Mouse (Mus musculus) heart, embryonic 14.5 days (tissue): ENCODE results near the gene Erbb3. TPM values are rescaled to one million over a fixed set of nuclear protein-coding genes. Genes with fewer than 3 reads are reported as not detected.

Experiments used
- ATAC-seq: fragments of 200-750 bp; cut with Nextera tagmentation; 2 replicates; pipeline ENCODE4 v1.8.0; 2017; ENCODE audit warnings: low read depth, moderate TSS enrichment; ENCODE audit not compliant: insufficient number of reproducible peaks, insufficient read depth, low FRiP score
- H3K27ac ChIP-seq, 2 experiments: fragments of 200-500 bp in 1 of 2; fragments of 300-500 bp in 1 of 2; sonication (generic) in 1 of 2; replicated peaks in 1 of 2; 2 replicates each; pipeline ENCODE4 v1.5.1; 2012 to 2014; ENCODE audit warnings: low read depth in 2 of 2, low read length in 2 of 2, control low read depth in 1 of 2, mild to moderate bottlenecking in 1 of 2, mixed read lengths in 1 of 2; ENCODE audit not compliant: control insufficient read depth in 1 of 2, insufficient read depth in 1 of 2
- H3K27me3 ChIP-seq: fragments of 300-500 bp; sonication (generic); 2 replicates; pipeline ENCODE4 v1.6.1; 2014; ENCODE audit warnings: mild to moderate bottlenecking, low read length, control low read depth; ENCODE audit not compliant: control insufficient read depth, insufficient read depth
- H3K36me3 ChIP-seq: fragments of 300-500 bp; sonication (generic); 2 replicates; pipeline ENCODE4 v1.6.1; 2014; ENCODE audit warnings: mild to moderate bottlenecking, control low read depth, low read length, mixed read lengths; ENCODE audit not compliant: control insufficient read depth, insufficient read depth
- H3K4me1 ChIP-seq, 2 experiments: fragments of 200-500 bp in 1 of 2; fragments of 300-500 bp in 1 of 2; sonication (generic) in 1 of 2; 2 replicates each; pipeline ENCODE4 v1.6.1; 2012 to 2014; ENCODE audit warnings: low read length in 2 of 2, control low read depth in 1 of 2, mixed read lengths in 1 of 2; ENCODE audit not compliant: control insufficient read depth in 2 of 2, insufficient read depth in 2 of 2
- H3K4me2 ChIP-seq: fragments of 300-500 bp; sonication (generic); 2 replicates; pipeline ENCODE4 v1.6.1; 2014; ENCODE audit warnings: mild to moderate bottlenecking, low read length
- H3K4me3 ChIP-seq, 2 experiments: fragments of 200-500 bp in 1 of 2; fragments of 300-500 bp in 1 of 2; sonication (generic) in 1 of 2; 2 replicates each; pipeline ENCODE4 v1.5.1; 2012 to 2014; ENCODE audit warnings: low read length in 2 of 2, mild to moderate bottlenecking in 2 of 2, control low read depth in 1 of 2, low read depth in 1 of 2, moderate library complexity in 1 of 2; ENCODE audit not compliant: control insufficient read depth in 1 of 2, insufficient read depth in 1 of 2
- H3K9ac ChIP-seq: fragments of 300-500 bp; sonication (generic); 2 replicates; pipeline ENCODE4 v1.6.1; 2014; ENCODE audit warnings: mild to moderate bottlenecking, low read length
- H3K9me3 ChIP-seq: fragments of 300-500 bp; sonication (generic); 2 replicates; pipeline ENCODE4 v1.6.1; 2016; ENCODE audit warnings: low read length, control low read depth; ENCODE audit not compliant: control insufficient read depth
- WGBS: fragments of 180-500 bp; shearing (Covaris S2); extraction: QIAGEN DNeasy Blood & Tissue Kit; methylation state at CpG from one replicate; pipeline ENCODE4 v1.1.7; 2014; 5-methylcytosine and 5-hydroxymethylcytosine counted together
- polyA plus RNA-seq: library from polyadenylated mRNA; unstranded; fragments of >200 nt; fragmentation: Nextera tagmentation; extraction: Ambion mirVana; gene quantifications from 2 replicates; pipeline ENCODE4 v1.2.1, GENCODE M21; 2014

Gene Erbb3
- polyA plus RNA-seq, 1 experiment from 2014 or later: 2.9 TPM

DNA sequence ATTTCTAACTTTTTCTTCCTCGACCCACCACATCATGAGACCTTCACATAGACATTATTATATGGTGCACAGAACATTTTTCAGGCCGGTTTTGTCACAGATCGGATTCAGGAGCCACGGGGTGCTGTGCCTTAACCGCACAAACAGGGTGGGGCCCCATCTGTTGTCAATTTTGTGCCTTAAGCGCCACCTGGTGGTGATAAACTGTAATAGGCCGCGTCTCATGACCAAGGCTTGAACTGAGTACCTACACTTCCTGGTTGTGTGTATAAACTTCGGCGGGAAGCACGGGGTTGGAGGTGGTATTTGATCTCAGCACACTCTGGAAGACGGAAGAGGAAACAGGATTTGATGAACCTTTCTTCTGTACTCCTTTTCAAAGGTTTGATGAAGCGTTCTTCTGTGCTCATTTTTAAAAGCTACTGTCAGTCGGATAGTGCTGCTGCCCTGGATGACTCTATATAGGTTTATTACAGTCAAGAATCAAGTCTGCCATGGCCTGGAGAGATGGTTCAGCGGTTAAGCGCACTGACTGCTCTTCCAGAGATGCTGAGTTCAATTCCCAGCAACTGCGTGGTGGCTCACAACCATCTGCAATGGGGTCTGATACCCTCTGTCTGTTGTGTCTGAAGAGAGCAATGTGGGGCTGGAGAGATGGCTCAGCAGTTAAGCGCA, 53.0 kb downstream of the Erbb3 start:
- ATAC-seq: peak; percentile 83
- WGBS: 13% methylated on average over 18 of the region's 18 CpGs
- H3K27ac ChIP-seq: peak overlapping the region in 1 of 2 experiments; percentile 15; a peak in 1 of 4 replicates
- peaks cover 0 to 4% of the 10 kb centered on the region in 2 experiments; a peak in 1 of 4 replicates for H3K4me1 ChIP-seq
- no peaks in the 10 kb centered on the region for H3K36me3 ChIP-seq
- peak overlapping the region; percentile 54 for H3K4me2 ChIP-seq
- peak overlapping the region in 1 of 2 experiments; percentile 8; a peak in 2 of 4 replicates for H3K4me3 ChIP-seq
- H3K9ac ChIP-seq: peak overlapping the region; percentile 54
- H3K9me3 ChIP-seq: no peaks in the 10 kb centered on the region
- no peaks in the 10 kb centered on the region for H3K27me3 ChIP-seq

DNA sequence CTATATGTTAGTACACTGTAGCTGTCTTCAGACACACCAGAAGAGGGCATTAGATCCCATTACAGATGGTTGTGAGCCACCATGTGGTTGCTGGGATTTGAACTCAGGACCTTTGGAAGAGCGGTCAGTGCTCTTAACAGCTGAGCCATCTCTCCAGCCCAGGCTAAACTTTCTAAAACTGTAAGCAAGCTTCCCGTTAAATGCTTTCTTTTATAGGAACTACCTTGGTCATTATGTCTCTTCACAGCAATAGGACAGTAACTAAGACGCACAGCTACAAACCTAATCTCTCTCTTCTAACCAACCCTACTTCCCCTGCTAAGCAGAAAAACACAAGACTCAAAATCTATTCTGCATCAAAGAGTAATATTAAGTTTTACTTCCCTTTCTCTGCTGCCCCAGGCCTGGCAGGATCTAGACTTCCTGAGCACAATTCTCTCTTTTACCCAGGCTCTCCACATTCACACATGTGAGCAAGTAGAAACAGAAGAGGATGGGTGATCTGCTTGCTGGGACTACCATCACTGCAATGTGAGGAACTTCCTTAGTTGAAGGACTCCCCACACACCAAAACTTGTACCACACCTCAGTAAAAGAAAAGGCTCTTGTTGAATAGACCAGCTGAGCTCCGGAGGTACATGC, 53.7 kb downstream of the Erbb3 start:
- Histone ChIP-seq H3K4me2 (peak overlapping the region; percentile 54), H3K9me3 (no peaks in the 10 kb centered on the region), H3K27ac (no peak overlapping the region), H3K4me1 (peaks cover 0 to 4% of the 10 kb centered on the region in 2 experiments; a peak in 1 of 4 replicates), H3K4me3 (peak overlapping the region in 1 of 2 experiments; percentile 8; a peak in 1 of 4 replicates), H3K9ac (no peak overlapping the region), H3K36me3 (no peaks in the 10 kb centered on the region), H3K27me3 (no peaks in the 10 kb centered on the region)
- 77% methylated on average over 4 of the region's 4 CpGs for WGBS
- 0 out of 2 replicates have a peak, but pooled peaks have one; percentile 4 for ATAC-seq

DNA sequence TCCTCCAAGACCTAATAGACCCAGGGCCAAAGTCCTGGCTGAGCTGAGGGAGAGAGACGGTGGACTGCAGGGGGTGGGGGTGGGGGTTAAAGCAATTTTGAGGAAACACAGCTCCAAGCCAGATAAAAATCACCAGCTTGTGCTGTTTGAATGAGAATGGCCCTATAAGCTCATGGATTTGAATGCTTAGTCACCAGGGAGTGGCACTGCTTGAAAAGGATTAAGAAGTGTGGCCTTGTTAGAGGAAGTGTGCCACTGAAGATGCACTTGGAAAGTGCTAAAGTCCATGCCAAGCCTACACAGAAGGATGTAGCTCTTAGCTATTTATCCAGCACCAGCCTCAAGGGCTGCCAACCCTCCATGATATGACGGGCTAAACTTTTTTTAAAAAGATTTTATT, 54.2 kb downstream of the Erbb3 start:
- Histone ChIP-seq H3K27me3 (no peaks in the 10 kb centered on the region), H3K4me3 (no peak overlapping the region), H3K9me3 (no peaks in the 10 kb centered on the region), H3K27ac (no peak overlapping the region), H3K4me2 (no peak overlapping the region), H3K36me3 (no peaks in the 10 kb centered on the region), H3K4me1 (peaks cover 0 to 4% of the 10 kb centered on the region in 2 experiments; a peak in 1 of 4 replicates), H3K9ac (no peak overlapping the region)
- no peak for ATAC-seq
- 84% methylated on average over 2 of the region's 2 CpGs for WGBS

DNA sequence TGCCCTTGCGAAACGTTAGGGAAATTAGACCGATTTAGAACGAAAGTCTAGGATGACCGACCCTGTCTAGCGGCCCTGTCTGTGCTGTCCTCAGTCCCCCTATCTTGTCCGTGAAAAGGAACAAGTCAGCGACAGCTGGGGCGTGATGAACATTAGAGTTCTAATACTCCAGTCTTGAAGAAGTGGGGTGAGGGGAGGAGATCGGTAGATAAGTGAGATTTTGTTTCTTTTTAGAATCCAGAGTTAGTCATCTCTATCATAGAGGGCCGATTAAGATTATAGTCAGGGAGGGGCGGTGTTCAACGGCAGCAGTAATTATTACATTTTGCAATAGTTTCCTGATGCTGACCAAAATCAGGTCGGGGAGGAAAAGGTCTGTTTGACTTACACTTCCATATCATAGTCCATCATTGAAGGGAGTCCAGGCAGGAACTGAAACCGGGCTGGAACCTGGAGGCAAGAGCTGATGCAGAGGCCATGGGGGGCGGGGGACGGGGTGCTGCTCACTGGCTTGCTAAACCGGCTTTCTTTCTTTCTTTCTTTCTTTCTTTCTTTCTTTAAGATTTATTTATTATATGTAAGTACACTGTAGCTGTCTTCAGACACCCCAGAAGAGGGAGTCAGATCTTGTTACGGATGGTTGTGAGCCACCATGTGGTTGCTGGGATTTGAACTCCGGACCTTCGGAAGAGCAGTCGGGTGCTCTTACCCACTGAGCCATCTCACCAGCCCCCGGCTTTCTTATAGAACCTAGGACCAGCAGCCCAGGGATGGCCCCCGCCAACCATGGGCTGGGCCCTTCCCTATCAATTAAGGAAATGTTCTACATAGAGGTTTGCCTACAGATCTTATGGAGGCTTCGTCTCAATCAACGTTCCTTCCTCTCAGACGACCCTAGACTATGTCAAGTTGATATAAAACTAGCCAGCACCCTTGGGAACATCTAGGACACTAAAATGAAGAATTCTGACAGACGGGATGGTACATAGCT, 62.8 kb downstream of the Erbb3 start:
- ATAC-seq: no peak
- Histone ChIP-seq H3K27ac (peak overlapping the region; percentile 59 to 84; a peak in 3 of 4 replicates), H3K27me3 (no peaks in the 10 kb centered on the region), H3K4me3 (peak overlapping the region; percentile 64 to 87), H3K4me1 (peaks cover 7 to 13% of the 10 kb centered on the region in 2 experiments; a peak in 3 of 4 replicates), H3K4me2 (peak overlapping the region; percentile 98), H3K9me3 (no peaks in the 10 kb centered on the region), H3K9ac (peak overlapping the region; percentile 67), H3K36me3 (peaks cover 8% of the 10 kb centered on the region)
- 28% methylated on average over 28 of the region's 28 CpGs for WGBS

DNA sequence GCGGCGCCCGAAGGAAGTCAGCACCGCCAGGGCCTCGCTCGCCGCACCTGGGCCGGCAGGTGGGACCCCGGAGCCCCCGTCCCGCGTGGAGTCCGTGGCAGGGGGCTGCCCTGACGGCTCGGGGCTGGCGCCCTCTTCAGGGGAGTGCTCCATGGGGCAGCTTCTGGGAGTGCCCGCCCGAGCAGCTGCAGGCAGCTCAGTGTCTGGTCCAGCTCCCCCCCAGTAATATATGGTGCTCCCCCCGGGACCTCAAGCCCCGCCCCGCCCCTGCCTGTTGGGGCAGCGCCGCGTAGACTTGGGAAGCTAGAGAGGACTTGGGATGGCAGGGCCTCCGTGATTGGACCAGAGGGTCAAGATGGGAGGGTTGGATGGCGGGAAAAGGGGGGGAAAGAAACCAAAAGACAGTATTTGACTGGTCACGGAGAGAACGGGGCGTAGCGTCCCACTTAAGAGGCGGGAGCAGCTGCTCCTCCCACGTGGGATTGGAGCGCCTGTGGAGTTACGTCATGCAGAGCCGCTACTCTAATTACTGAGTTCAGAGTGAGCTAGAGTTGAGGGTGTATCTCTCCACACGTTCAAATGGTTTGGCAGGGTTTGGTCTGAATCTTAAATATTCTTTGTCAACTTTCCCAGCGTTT, 63.7 kb downstream of the Erbb3 start, which contains the start of gene Esyt1:
Esyt1 (minus strand) TSS at position 201 of the 638 bp plus-strand sequence.
- under 1% methylated on average over 37 of the region's 37 CpGs for WGBS
- H3K27me3 ChIP-seq: no peaks in the 10 kb centered on the region
- H3K36me3 ChIP-seq: peaks cover 16% of the 10 kb centered on the region
- H3K9me3 ChIP-seq: no peaks in the 10 kb centered on the region
- peak within 1 kb of the TSS; percentile 59 to 84 for H3K27ac ChIP-seq
- ATAC-seq: peak; percentile 98
- peak within 1 kb of the TSS; percentile 89 for H3K9ac ChIP-seq
- peaks cover 7 to 13% of the 10 kb centered on the region in 2 experiments; a peak in 3 of 4 replicates for H3K4me1 ChIP-seq
- H3K4me3 ChIP-seq: peak within 1 kb of the TSS; percentile 64 to 87
- H3K4me2 ChIP-seq: peak within 1 kb of the TSS; percentile 98

DNA sequence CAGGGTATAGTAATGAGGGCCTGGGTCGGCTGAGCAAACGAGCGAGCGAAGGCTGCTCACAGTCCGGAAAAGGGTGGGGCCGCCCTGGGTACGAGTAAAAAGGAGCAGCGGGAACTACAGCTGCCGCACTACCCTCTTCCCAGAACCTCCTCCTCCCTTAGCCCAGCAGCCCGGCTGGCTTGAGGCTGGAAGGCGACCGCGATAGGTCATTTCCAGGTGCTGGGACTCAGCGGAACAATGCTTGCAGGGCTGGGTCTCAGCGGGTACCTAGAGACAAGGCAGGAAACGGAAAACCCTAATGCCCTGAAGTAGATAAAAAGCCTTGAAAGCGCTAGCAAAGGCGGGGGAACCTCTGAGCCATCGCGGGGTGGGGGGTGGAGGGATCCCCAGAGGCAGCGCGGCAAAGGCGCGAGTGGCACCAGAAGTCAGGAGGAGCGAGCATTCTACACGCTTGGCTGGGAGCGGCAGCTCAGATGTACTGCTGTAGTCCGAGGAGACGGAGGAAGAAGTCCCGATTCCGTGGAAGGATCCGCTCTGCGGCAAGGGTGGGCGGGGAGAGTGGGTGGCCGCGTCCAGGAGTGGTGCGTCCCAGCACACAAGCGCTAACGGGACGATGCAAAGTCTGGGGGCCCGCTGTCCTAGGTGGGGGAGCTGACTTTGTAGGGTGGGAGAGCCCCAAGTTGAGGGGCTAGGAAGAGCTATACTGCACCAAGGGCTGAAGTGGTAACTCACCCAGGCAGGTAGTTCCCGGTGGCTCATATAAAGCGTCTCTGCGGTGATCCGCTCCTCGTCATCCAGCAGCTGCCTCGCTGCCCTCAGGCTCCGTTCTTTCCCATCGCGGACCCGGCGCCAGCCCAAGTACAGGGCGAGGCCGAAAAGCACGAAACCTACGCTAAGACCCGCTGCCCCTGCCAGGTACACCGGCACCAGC, 64.5 kb downstream of the Erbb3 start:
- Histone ChIP-seq H3K27ac (peak overlapping the region; percentile 14 to 84), H3K9me3 (no peaks in the 10 kb centered on the region), H3K4me2 (peak overlapping the region; percentile 98), H3K4me1 (peaks cover 7 to 13% of the 10 kb centered on the region in 2 experiments; a peak in 3 of 4 replicates), H3K27me3 (no peaks in the 10 kb centered on the region), H3K36me3 (peaks cover 24% of the 10 kb centered on the region), H3K9ac (peak overlapping the region; percentile 89), H3K4me3 (peak overlapping the region; percentile 64 to 87)
- peak; percentile 8; the same call in 1 of the 2 replicates for ATAC-seq
- under 1% methylated on average over 56 of the region's 58 CpGs for WGBS
